ENCODE assay signal across 9 mouse cellular contexts in genomic region chr2:166359995-166360394, GRCm38 (mm10).
A peak's percentile ranks its signal among the peaks of the same experiment; 100 is the strongest.
DNase-seq lines count a peak whose midpoint lies in the region; ATAC-seq and TF ChIP-seq lines count a peak whose summit lies in the region.
"Had no signal": no experiment of that assay in that cellular context is flagged by ENCODE, and none has a peak within 500 bp of the region (broad histone marks: within the 10 kb centered on the region; RNA-seq: fewer than 3 reads in every experiment).

No protein-coding gene starts in this region.

- H3K9me3 ChIP-seq in forebrain, embryonic 15.5 days, result no peaks in the 10 kb centered on the region
- H3K9me3 ChIP-seq in limb, embryonic 10.5 days (replicated peaks), result no peaks in the 10 kb centered on the region

- H3K27me3 ChIP-seq in Patski, result no peaks in the 10 kb centered on the region
- peaks cover 45% of the 10 kb centered on the region for H3K27me3 ChIP-seq in forebrain, embryonic 15.5 days
- no peaks in the 10 kb centered on the region for H3K27me3 ChIP-seq in limb, embryonic 10.5 days (ENCODE audit: low read depth, poor library complexity, severe bottlenecking)

- 15% methylated on average over 13 of the region's 13 CpGs for WGBS in forebrain, embryonic 15.5 days
- 84% methylated on average over 13 of the region's 13 CpGs for WGBS in limb, embryonic 10.5 days

- in situ Hi-C loops in Patski (cut with MboI; ENCODE audit: low pct_unique_long_range_greater_than_20kb), result loop anchor here (5.0 to 25.0 kb wide), 3 partner anchors 67 to 208 kb away; no protein-coding TSS in a partner anchor

- no peak for TF ChIP-seq CTCF in layer of hippocampus, adult 2 months (conservative IDR thresholded peaks at IDR 0.05)
- no peak for TF ChIP-seq CTCF in Patski (IDR thresholded peaks at IDR 0.05)

- no peak for ATAC-seq in Patski
- ATAC-seq in forebrain, embryonic 15.5 days (replicated peaks), result peak; percentile 69

- intact Hi-C loops in gastrocnemius, postnatal 36 days (cut with DNase I), result no loop called here
- intact Hi-C loops in gastrocnemius, postnatal 14 days (cut with DNase I; ENCODE audit: low total_unique reads), result no loop called here

- H3K4me3 ChIP-seq in layer of hippocampus, adult 2 months, result no peak overlapping the region
- H3K4me3 ChIP-seq in forebrain, embryonic 15.5 days, result no peak overlapping the region
- H3K4me3 ChIP-seq in limb, embryonic 10.5 days, result no peak overlapping the region

- peaks cover 25% of the 10 kb centered on the region for H3K4me1 ChIP-seq in forebrain, embryonic 15.5 days
- peaks cover 47% of the 10 kb centered on the region for H3K4me1 ChIP-seq in limb, embryonic 10.5 days

- CTCF ChIA-PET in Patski (lab: Charles Lee), result no interaction called here

- no peaks in the 10 kb centered on the region for H3K36me3 ChIP-seq in forebrain, embryonic 15.5 days
- no peaks in the 10 kb centered on the region for H3K36me3 ChIP-seq in limb, embryonic 10.5 days

- H3K4me2 ChIP-seq in forebrain, embryonic 15.5 days (replicated peaks), result no peak overlapping the region

- POLR2A ChIA-PET in Patski (lab: Charles Lee), result no interaction called here

- peak overlapping the region; percentile 18; the same call in 1 of the 2 replicates for H3K27ac ChIP-seq in layer of hippocampus, adult 2 months
- H3K27ac ChIP-seq in forebrain, embryonic 15.5 days (replicated peaks), result peak overlapping the region; percentile 77
- H3K27ac ChIP-seq in limb, embryonic 10.5 days, result 0 out of 2 replicates have a peak overlapping the region, but pooled peaks have one; percentile 53

- H3K9ac ChIP-seq in forebrain, embryonic 15.5 days (replicated peaks), result no peak overlapping the region

- DNase-seq in layer of hippocampus, adult 2 months (ENCODE audit: low spot score in 2 of 2), result peak in 1 of 2 experiments; percentile 39
- DNase-seq in layer of hippocampus, postnatal 14 days (ENCODE audit: low spot score in 2 of 2), result no peak
- peak; percentile 43 for DNase-seq in Patski (ENCODE audit: low read depth, low spot score)
- no peak for DNase-seq in limb, embryonic 10.5 days (ENCODE audit: low spot score)
- no peak for DNase-seq in gastrocnemius, postnatal 36 days
- DNase-seq in gastrocnemius, postnatal 14 days, result no peak
- DNase-seq in urinary bladder, postnatal 25 days (ENCODE audit: low spot score), result no peak
- DNase-seq: liver had no signal

Comparison
In these comparisons a context has a peak if more than half of its experiments do, and no peak if none do; other contexts are left out.
1. H3K27ac ChIP-seq: peak in every context shown above with its lines; median percentile 77 in forebrain, embryonic 15.5 days; 53 in limb, embryonic 10.5 days; 18 in layer of hippocampus, adult 2 months.